Mouse (Mus musculus) spleen, adult 2 months (tissue): ENCODE results near the gene Wfdc10.

Source experiments
- CTCF ChIP-seq: fragments of 200-500 bp; IDR thresholded peaks from 2 replicates; pipeline ENCODE4 v1.5.1; 2011; ENCODE audit warnings: mild to moderate bottlenecking, inconsistent platforms; ENCODE audit not compliant: insufficient read depth, insufficient read length, insufficient replicate concordance; ENCODE audit errors: extremely low read depth
- POLR2A ChIP-seq: fragments of 200-500 bp; IDR thresholded peaks from 2 replicates; pipeline ENCODE4 v1.6.1; 2011; ENCODE audit warnings: low read depth, low read length, inconsistent platforms

DNA sequence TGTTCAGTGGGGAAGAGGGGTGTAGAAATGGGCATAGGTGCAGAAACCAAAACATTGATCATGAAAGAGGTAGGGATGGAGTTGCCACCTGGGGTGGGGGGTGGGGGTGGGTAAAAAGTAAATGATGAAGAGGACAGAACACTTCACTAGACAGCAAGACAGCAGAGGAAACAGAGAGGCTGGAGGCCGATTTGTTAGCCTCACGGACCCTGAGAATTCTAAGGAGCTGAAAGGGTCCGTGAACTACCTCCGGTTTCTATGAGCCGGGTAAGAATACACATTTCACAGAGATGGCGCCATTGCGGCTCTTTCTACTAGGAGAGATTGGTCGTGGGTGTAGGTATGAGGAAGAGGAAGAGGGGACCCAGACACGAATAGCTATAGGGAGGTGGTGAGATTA is 637 bp downstream of the Wfdc10 start, which contains the start of gene Wfdc9:
- TF ChIP-seq CTCF (no peak), POLR2A (no peak)
